Mouse (Mus musculus): ENCODE results near the gene Polg2.
"Not testable (repeated sequence)": the region's sequence is repeated elsewhere in the genome, so short reads cannot be mapped to it uniquely, and the experiment has no call there.

The Polg2 gene

GRCm38 (mm10) chr11:106779388-106780088 lies at the start of gene Polg2:
TSS of gene Polg2 (minus strand) at chr11:106779537.
- DNase-seq (ENCODE audit: low read depth, low spot score): peak; percentile 93

DNA sequence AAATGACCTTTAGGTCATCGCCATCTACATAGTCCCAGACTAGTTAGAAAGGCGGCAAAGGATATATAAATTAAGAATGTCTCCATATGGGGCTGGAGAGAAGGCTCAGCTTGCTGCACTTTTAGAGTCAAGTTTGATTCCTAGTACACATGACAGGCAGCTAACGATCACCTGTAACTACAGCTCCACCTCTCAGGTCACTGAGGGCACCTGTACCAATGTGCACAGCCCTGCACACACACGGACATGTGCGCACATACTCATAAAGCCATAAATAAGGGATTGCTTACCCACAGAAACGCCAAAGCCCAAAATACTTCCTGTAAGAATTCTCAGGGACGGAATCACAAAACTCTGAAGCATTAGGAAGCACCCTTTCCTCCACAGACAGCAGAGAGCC lies 48.7 kb upstream of the Polg2 start:
- no peak for DNase-seq (ENCODE audit: low read depth, low spot score)

DNA sequence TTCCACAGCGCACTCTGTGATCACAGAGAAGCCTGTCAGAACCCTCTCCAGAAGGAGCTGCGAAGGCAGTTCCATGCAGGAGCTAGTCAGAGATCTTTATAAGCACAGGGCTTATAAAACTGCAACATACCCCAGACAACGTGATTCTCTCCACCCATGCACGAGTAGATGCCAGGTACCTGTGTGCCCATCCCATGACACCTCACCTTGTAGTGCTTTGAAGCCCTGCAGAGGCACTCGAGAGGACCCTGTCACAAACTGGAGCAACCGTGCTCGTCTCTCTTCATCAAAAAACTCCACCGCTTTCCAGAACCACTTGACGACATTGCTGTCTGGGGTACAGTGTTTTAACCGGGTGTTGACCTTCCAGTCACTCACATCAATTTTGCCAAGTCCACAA lies 45.1 kb upstream of the Polg2 start:
- DNase-seq (ENCODE audit: low read depth, low spot score): no peak

GRCm38 (mm10) chr11:106823741-106824140 lies 44.4 kb upstream of the Polg2 start:
- no peak for DNase-seq (ENCODE audit: low read depth, low spot score)

GRCm38 (mm10) chr11:106822911-106823310 lies 43.6 kb upstream of the Polg2 start:
- no peak for DNase-seq (ENCODE audit: low read depth, low spot score)

DNA sequence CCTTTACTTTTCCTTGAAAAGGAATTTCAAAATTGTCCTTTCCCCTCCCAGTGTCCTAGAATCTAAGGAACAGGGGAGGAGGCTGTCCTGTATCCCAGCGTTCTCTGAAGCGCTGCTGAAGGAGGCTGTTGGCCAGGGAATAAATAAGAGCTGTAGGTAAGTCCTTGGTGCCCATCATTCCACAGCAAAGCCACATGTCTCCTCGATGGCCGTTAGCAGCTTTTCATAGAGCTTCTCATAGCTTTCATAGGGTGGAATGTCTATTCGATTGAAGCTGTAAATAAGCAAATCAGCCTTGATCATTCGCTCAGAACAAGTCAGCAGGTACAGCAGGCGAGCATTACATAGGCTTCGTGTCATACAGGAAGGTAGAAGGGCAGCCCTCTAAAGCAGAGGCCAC lies 43.2 kb upstream of the Polg2 start:
- no peak for DNase-seq (ENCODE audit: low read depth, low spot score)

DNA sequence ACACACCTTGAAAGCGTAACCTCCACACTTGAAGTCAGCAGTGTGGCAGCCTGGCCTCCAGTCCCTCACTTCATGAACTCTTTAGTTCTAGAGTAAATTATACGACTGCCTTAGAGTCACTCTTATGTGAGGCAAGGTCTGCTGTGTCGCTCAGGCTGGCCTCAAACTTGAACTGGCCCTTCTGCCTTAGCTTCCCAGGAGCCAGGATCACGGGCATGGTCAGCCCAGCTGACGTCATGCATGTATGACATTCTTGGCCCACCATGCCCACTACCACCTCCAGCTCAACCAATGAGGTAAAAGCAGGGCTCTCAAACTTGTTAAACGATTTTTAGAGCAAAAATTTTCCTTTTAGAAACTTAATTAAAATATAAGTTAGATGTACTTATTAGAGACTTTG lies 42.1 kb upstream of the Polg2 start:
- DNase-seq (ENCODE audit: low read depth, low spot score): no peak

- DNase-seq (ENCODE audit: low read depth, low spot score): peak; percentile 42
These were observed 41.6 kb upstream of the Polg2 start for GRCm38 (mm10) chr11:106820972-106821371.

DNA sequence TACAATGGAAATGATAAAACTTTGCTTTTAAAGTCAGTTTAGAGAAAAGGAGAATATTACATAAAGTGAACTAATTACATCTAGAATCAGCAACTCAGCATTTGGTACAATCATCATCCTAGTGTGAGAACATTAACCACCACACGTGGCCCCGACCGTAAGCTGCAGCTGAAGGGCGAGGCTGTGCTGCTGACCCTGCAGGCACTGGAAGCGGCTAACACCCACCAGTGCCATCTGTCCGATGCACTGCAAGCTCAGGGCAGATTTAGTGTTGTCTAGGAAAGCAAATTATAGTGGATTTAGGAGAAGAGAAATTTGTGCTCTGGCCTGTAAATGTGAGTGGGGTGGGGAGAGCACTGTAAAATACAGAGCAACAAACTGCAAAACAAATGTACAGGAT lies 40.9 kb upstream of the Polg2 start:
- DNase-seq (ENCODE audit: low read depth, low spot score): peak; percentile 16

DNA sequence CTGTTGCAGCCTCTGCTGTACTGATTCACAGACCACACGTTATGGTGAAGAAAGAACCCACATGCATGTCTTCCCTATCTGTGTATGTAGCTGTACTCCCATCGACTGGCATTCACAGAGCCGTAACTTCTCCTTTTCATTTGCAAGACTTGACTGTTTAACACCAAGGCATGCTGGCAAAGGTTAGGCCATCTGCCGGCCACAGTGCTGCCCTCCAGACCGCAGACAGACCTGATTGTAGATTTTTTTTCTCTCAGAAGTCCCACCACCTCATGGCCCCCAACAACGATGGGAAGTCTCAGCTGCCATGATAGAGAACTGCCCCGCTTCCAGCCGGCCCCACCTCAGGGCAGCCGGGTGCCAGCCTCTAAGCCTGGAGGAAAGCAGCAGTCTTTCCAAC lies 40.3 kb upstream of the Polg2 start:
- no peak for DNase-seq (ENCODE audit: low read depth, low spot score)

GRCm38 (mm10) chr11:106818341-106818740 lies 39.0 kb upstream of the Polg2 start:
- DNase-seq (ENCODE audit: low read depth, low spot score): no peak

GRCm38 (mm10) chr11:106817808-106818207 lies 38.5 kb upstream of the Polg2 start:
- DNase-seq (ENCODE audit: low read depth, low spot score): no peak

DNA sequence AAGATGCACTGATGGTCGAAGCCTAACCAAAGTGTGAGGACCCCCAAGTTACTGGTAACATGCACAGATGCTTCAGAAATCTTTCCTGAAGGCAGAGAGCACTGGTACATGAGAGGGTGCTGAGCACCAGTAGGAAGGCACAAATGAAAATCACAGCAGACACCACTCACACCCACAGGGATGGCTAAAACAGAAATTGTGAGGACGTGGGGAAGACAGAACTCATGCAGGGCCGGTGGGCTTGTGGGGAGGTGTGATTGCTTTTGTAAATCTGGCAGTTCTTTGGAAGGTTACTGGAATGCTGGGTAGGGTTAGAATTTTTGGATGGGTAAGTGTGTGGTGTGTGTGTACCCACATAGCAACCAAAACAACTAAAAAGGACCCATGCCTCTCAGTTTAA lies 37.8 kb upstream of the Polg2 start:
- DNase-seq (ENCODE audit: low read depth, low spot score): no peak

- DNase-seq (ENCODE audit: low read depth, low spot score): no peak
These were observed 37.0 kb upstream of the Polg2 start for GRCm38 (mm10) chr11:106816316-106816715.

DNA sequence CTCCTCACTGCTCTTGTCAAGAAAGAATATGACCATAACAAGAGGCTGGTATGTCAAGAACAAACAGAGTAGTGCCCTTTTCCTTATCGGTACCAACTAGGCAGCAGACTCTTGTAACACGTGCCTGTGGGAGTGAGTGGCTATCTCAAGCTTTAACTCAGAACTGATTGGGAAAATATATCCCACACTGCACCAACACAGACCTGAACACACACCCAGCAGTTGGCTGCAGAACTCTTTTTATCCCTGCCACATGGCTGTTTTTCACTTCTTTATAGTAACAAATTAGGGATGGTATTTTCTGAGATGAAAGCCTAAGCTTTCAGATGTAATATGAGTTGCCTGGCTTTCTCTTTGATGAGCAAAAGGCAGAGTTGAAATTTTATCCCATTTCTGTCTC lies 36.4 kb upstream of the Polg2 start:
- no peak for DNase-seq (ENCODE audit: low read depth, low spot score)

DNA sequence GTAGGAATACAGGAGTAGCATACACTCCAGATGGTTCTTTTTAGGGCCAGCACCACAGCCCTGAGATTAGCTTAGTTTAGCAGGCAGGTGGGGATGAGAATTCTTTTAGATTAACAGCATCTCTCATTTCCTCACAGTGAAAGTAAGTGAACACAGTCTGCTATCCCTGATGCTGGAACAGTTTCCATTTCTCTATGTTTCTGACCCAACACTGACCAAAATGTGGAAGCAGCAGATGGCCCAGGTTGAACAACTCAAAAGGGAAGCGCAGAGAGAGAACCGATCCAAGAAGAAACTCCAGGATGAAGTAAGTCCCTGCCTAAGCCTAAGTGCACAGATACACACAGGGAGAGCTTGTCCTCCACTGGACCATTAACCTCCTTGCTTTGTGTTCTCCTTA lies 36.0 kb upstream of the Polg2 start:
- DNase-seq (ENCODE audit: low read depth, low spot score): no peak

DNA sequence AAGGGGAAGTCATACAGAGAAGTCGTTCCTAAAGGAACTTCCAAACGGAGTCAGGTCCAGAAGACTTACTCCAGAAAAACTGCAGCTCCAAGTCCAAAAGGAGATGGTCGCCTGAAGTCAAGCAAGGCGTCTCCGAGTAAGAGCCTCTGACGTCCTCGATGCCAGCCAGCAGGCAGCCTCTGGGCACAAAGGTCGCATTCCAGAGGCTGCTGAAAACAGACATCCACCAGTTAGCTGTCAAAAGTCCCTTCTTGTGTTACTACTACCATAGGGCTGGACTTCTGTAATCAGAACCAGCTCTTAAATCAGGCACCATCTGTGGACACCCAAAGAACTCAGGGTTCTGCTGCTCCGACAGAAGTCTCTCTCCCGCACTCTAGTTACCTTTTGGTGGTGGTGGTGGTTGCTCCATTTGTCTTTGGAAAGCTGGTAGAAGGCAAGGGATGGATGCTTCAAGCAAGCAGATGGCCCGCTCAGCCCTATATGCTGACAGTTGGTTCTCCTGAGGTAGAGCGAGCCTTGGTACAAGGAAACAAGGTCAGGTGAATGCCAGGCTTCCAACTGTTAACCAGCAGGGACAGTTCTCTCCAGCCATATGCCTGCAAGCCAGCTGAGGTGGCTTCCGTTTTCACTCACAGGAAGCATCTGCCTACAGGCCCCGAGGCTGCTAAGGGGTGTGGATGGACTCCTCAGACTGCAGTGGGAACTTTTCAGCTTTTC lies 35.4 kb upstream of the Polg2 start:
- DNase-seq (ENCODE audit: low read depth, low spot score): no peak

GRCm38 (mm10) chr11:106812410-106813136 lies 33.2 kb upstream of the Polg2 start:
- no peak for DNase-seq (ENCODE audit: low read depth, low spot score)

DNA sequence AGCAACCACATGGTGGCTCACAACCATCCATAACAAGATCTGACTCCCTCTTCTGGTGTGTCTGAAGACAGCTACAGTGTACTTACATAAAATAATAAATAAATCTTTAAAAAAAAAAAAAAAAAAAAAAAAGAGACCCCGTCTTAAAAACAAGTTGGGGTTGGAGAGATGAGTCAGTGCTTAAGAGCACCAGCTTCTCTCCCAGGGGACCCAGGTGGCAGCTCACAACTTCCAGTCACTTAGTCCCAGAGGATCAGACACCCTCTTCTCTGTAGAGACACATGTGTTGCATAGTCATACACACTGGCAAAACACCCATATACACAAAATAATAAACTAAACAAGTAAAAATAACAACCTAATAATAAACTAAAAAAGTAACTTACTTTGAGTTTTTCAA lies 28.1 kb upstream of the Polg2 start:
- DNase-seq (ENCODE audit: low read depth, low spot score): not testable (repeated sequence)

GRCm38 (mm10) chr11:106802069-106802627 lies 22.8 kb upstream of the Polg2 start:
- no peak for DNase-seq (ENCODE audit: low read depth, low spot score)

GRCm38 (mm10) chr11:106795679-106796078 lies 16.3 kb upstream of the Polg2 start:
- peak; percentile 64 for DNase-seq (ENCODE audit: low read depth, low spot score)

DNA sequence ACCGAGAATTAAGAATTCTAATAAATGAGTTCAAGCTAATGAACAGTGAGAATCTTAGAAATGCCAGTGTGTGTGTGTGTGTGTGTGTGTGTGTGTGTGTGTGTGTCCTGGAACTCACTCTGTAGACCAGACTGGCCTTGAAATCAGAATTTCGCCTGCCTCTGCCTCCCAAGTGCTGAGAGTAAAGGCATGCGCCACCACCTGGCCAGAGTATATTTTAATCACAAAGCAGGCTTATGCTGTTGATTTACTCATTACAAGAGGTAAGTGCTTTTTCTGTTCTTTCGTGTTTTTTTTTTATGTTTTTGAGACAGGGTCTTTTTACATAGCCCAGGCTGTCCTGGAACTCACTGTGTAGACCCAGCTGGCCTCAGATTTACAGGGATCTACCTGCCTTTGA lies 14.5 kb upstream of the Polg2 start:
- DNase-seq (ENCODE audit: low read depth, low spot score): no peak
